Mouse (Mus musculus) liver, postnatal 0 days (tissue): Measurements from ENCODE around the gene A730061H03Rik. TPM values are rescaled to one million over a fixed set of nuclear protein-coding genes. Genes with fewer than 3 reads are reported as not detected.
A peak's percentile ranks its signal among the peaks of the same experiment; 100 is the strongest.

Source experiments
- ATAC-seq: fragments of 200-750 bp; cut with Nextera tagmentation; 2 replicates; pipeline ENCODE4 v1.8.0; 2017; ENCODE audit warnings: mild to moderate bottlenecking, moderate library complexity
- DNase-seq: peaks from one replicate; pipeline ENCODE4 v3.0.0-alpha.2; 2016
- H3K27ac ChIP-seq: fragments of 300-500 bp; sonication (generic); 2 replicates; pipeline ENCODE4 v1.5.1; 2014; ENCODE audit warnings: antibody characterized with exemption, moderate library complexity, mild to moderate bottlenecking, low read depth
- H3K27me3 ChIP-seq: fragments of 300-500 bp; sonication (generic); 2 replicates; pipeline ENCODE4 v1.6.1; 2014; ENCODE audit warnings: low read length, control low read depth, mixed read lengths; ENCODE audit not compliant: insufficient read depth
- H3K36me3 ChIP-seq: fragments of 300-500 bp; sonication (generic); replicated peaks from 2 replicates; pipeline ENCODE4 v1.6.1; 2014; ENCODE audit warnings: mild to moderate bottlenecking, control low read depth, low read length, moderate library complexity, mixed read lengths; ENCODE audit not compliant: insufficient read depth
- H3K4me1 ChIP-seq: fragments of 300-500 bp; sonication (generic); 2 replicates; pipeline ENCODE4 v1.6.1; 2014; ENCODE audit warnings: antibody characterized with exemption, mild to moderate bottlenecking, control low read depth; ENCODE audit not compliant: insufficient read depth
- H3K4me2 ChIP-seq: fragments of 300-500 bp; sonication (generic); 2 replicates; pipeline ENCODE4 v1.6.1; 2014; ENCODE audit warnings: low read depth, mild to moderate bottlenecking, low read length, moderate library complexity, mixed read lengths
- H3K4me3 ChIP-seq: fragments of 300-500 bp; sonication (generic); 2 replicates; pipeline ENCODE4 v1.5.1; 2014; ENCODE audit warnings: low read depth, low read length
- H3K9ac ChIP-seq: fragments of 300-500 bp; sonication (generic); replicated peaks from 2 replicates; pipeline ENCODE4 v1.6.1; 2014; ENCODE audit warnings: mild to moderate bottlenecking, moderate library complexity
- H3K9me3 ChIP-seq: fragments of 300-500 bp; sonication (generic); 2 replicates; pipeline ENCODE4 v1.6.1; 2016; ENCODE audit warnings: mild to moderate bottlenecking, control low read depth, low read length, mixed read lengths
- CTCF ChIP-seq: sonication (generic); IDR thresholded peaks from 2 replicates; pipeline ENCODE4 v1.5.1; 2016; ENCODE audit warnings: antibody characterized with exemption, low read depth
- EP300 ChIP-seq: IDR thresholded peaks from 2 replicates; pipeline ENCODE4 v1.6.1; 2016; ENCODE audit warnings: antibody characterized with exemption, low read depth, mild to moderate bottlenecking
- WGBS: fragments of 180-500 bp; shearing (Covaris S2); extraction: QIAGEN DNeasy Blood & Tissue Kit; methylation state at CpG from one replicate; pipeline ENCODE4 v1.1.7; 2014; ENCODE audit not compliant: insufficient replicate concordance; 5-methylcytosine and 5-hydroxymethylcytosine counted together
- polyA plus RNA-seq: library from polyadenylated mRNA; unstranded; fragments of >200 nt; fragmentation: Nextera tagmentation; extraction: Ambion mirVana; gene quantifications from 2 replicates; pipeline ENCODE4 v1.2.1, GENCODE M21; 2015

Gene A730061H03Rik
- polyA plus RNA-seq, 1 experiment from 2014 or later: 1.4 TPM

DNA sequence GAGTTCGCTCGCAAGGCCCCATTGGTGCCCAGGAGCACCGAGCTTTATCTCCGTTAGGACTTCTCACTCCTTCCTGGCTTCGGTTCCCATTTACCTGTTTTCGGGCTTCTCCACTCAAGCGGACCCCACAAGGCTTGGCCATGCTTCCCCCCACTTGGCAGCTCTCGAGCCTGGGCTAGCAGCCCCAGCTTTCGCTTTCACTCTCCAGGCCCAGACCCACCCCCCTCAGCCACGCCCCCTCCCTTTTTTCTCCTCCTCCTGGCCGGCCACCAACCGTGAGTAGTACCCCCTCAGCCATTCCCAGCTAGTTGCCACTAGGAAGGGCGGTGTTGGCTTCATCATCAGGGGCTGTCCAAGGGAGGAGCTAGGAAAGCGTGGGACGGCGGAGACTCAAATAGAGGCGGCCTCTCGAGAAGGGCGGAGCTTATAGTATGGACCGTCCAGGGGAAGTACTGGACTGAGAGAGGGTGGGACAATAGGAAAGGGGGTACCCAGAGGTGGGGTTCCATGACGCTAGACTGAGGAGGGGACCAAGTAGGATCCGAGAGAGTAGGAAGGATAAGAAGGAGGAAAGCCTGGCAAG is 30.6 kb upstream of the A730061H03Rik start, which contains the start of gene Psme2:
Psme2 (minus strand) TSS at position 366 of the 583 bp plus-strand sequence.
- no peaks in the 10 kb centered on the region for H3K9me3 ChIP-seq
- peak within 1 kb of the TSS; percentile 94 for H3K9ac ChIP-seq
- DNase-seq: peak; percentile 93
- no peaks in the 10 kb centered on the region for H3K27me3 ChIP-seq
- peaks cover 28% of the 10 kb centered on the region for H3K36me3 ChIP-seq
- peak within 1 kb of the TSS; percentile 97 for H3K27ac ChIP-seq
- ATAC-seq: peak; percentile 87
- peak within 1 kb of the TSS; percentile 97 for H3K4me3 ChIP-seq
- peak within 1 kb of the TSS; percentile 92 for H3K4me2 ChIP-seq
- peaks cover 29% of the 10 kb centered on the region for H3K4me1 ChIP-seq
- WGBS: 3% methylated on average over 22 of the region's 22 CpGs
- TF ChIP-seq EP300 (no peak), CTCF (no peak)

DNA sequence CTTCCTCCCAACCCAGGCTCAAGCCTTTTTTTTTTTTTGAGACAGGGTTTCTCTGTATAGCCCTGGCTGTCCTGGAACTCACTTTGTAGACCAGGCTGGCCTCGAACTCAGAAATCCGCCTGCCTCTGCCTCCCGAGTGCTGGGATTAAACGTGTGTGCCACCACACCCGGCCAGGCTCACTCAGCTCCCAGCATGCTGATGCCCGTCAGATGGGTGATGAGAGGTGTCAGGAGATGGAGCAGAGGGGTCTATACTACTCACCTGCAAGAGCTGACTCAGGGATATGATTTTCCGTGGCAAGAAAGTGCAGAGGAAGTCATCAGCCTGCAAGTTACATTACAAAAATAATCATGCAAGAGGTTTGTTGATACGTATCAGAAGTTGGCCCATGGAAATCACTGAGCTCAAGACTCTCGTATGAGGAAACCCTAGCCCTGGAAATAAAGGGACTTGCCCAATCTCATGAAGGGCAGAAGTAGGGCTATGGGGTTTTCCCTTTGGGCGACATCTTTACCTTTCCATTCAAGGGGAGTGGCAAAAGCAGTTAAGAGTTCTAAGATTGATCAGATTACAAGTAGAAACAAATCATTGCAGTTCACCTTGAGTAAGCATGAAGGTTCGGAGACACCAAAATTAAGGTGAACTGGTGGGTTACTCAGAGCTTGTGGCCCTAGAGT is 29.7 kb upstream of the A730061H03Rik start:
- Histone ChIP-seq H3K36me3 (peaks cover 19% of the 10 kb centered on the region), H3K9me3 (no peaks in the 10 kb centered on the region), H3K9ac (peak overlapping the region; percentile 94), H3K4me2 (peak overlapping the region; percentile 92), H3K27ac (peak overlapping the region; percentile 97), H3K4me1 (peaks cover 35% of the 10 kb centered on the region), H3K27me3 (no peaks in the 10 kb centered on the region), H3K4me3 (peak overlapping the region; percentile 97)
- DNase-seq (no peak), ATAC-seq (no peak)
- TF ChIP-seq CTCF (no peak), EP300 (no peak)
- WGBS: 66% methylated on average over 11 of the region's 11 CpGs

DNA sequence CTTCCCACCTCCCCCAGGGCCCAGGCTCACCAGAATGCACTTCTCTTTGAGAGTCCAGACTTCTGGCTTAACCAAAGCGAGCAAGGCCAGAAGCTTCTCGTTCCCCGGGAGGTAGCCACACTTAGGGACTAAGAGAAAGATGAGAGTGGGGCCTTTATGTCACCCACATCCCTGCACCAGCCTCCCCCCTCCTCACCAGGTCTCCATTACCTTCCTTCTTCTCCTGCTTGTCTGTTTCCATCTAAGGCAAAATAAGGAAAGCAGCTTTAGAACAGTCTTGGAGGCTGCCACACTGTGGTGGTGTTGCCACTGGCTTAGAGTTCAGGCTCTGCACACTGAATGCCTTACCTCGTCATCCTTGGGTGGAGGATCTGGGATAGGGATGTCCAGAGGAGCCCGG is 29.1 kb upstream of the A730061H03Rik start:
- Histone ChIP-seq H3K9me3 (no peaks in the 10 kb centered on the region), H3K4me3 (0 out of 2 replicates have a peak overlapping the region, but pooled peaks have one; percentile 97), H3K27me3 (no peaks in the 10 kb centered on the region), H3K9ac (no peak overlapping the region), H3K27ac (no peak overlapping the region), H3K4me1 (peaks cover 40% of the 10 kb centered on the region), H3K4me2 (0 out of 2 replicates have a peak overlapping the region, but pooled peaks have one; percentile 92), H3K36me3 (peaks cover 12% of the 10 kb centered on the region)
- 89% methylated on average over 5 of the region's 5 CpGs for WGBS
- ATAC-seq (no peak), DNase-seq (no peak)
- TF ChIP-seq EP300 (no peak), CTCF (no peak)

DNA sequence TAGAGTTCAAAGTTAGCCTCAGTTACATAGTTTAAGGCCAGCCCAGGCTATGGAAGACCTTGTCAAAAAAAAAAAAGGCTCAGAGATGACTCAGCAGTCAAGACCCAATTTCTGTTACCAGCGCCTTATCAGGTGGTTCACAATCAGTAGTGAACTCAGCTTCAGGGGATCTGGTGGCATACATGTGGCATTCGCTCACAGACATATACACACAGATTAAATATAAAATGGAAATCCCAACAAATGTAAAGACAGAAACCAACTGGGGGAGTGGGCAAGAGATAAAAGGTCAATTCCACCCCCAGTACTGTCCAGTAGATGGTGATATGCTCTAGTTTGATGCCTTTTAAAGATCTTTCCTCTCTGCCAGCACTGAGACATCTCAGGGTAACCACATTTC is 25.9 kb upstream of the A730061H03Rik start:
- H3K4me1 ChIP-seq: peaks cover 35% of the 10 kb centered on the region

DNA sequence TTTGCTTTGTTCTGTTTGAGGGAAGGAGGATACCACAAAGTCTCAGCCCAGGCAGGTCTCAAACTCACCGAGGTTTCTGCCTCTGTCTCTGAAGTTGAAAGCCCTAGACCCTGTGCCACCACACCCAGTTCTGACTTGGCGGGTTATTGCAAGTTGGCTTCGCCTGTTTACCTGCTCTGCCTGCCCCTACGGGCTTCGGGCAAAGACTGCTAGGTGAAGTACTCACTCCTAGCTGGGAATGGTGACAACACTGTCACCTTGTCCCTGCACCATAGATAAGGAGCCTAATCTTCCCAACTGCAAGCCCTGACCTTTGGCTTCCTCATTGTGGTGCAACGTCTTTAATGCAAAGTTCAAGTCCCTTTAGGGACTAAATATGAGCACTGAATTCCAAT is 25.4 kb upstream of the A730061H03Rik start:
- H3K9ac ChIP-seq: peak overlapping the region; percentile 85

More for the DNA sequence above, 25.9 kb upstream of the A730061H03Rik start:
- TF ChIP-seq CTCF: peak; percentile 27
- TF ChIP-seq EP300: peak; percentile 81
- H3K27ac ChIP-seq: peak overlapping the region; percentile 94
- no peaks in the 10 kb centered on the region for H3K27me3 ChIP-seq
- 60% methylated on average over 2 of the region's 2 CpGs for WGBS
- peak overlapping the region; percentile 97 for H3K4me2 ChIP-seq
- DNase-seq (no peak), ATAC-seq (no peak)
- H3K36me3 ChIP-seq: peaks cover 22% of the 10 kb centered on the region
- no peaks in the 10 kb centered on the region for H3K9me3 ChIP-seq
- H3K9ac ChIP-seq: peak overlapping the region; percentile 85
- H3K4me3 ChIP-seq: peak overlapping the region; percentile 81; the same call in 1 of the 2 replicates

DNA sequence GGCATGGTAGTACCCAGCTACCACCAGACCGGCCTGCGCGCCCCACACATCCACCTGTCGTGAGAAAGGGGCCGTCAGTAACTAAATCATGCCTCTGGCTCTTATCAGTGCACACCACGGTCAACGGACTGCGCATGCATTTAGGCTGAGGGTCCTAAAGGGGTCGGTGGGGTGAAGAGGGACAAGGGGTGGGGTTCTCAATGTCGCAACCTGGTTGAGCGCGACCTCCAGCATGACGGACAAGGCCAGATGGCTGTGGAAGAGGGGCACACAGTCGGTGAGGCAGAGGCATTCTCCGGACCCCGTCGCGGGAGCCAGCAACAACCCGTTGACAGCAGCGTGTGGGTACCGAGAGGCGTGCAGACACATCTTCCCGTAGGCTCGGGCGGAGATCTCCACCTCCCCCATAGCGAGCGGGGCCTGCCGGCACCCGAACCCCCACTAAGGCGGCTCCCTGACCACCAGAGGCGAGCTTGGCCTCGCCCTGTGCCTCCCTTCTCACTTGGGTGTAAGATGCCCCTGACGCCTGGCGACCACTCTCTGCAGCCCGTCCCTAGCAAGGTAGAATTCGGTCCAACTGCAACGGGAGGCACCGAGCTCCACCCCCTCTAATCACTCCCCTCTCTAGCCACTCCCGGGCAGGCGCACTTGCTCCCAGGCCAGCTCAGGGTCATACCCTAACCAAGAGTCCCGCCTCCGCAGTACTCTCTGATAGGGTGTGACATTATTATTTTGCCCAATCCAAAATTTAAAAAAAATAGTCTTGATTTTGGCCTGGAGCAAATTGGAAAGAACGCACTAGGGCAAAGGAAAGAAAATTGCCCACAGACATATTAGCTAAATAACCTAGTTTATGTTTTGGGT is 24.7 kb upstream of the A730061H03Rik start, which contains the start of gene Emc9:
Emc9 (minus strand) TSS at position 601 of the 864 bp plus-strand sequence.
- H3K27ac ChIP-seq: peak within 1 kb of the TSS; percentile 94
- WGBS: 2% methylated on average over 43 of the region's 43 CpGs
- ATAC-seq (peak; percentile 95), DNase-seq (peak; percentile 87)
- peak within 1 kb of the TSS; percentile 97 for H3K4me2 ChIP-seq
- peak within 1 kb of the TSS; percentile 81 for H3K4me3 ChIP-seq
- H3K9me3 ChIP-seq: no peaks in the 10 kb centered on the region
- peak within 1 kb of the TSS; percentile 85 for H3K9ac ChIP-seq
- peaks cover 29% of the 10 kb centered on the region for H3K36me3 ChIP-seq
- H3K27me3 ChIP-seq: no peaks in the 10 kb centered on the region
- no peak for TF ChIP-seq CTCF
- no peak for TF ChIP-seq EP300
- peaks cover 29% of the 10 kb centered on the region for H3K4me1 ChIP-seq

More for the DNA sequence above, 25.4 kb upstream of the A730061H03Rik start:
- H3K36me3 ChIP-seq: peaks cover 28% of the 10 kb centered on the region
- DNase-seq (peak; percentile 45), ATAC-seq (peak; percentile 62)
- H3K9me3 ChIP-seq: no peaks in the 10 kb centered on the region
- TF ChIP-seq EP300 (no peak), CTCF (no peak)
- peak overlapping the region; percentile 97 for H3K4me2 ChIP-seq
- 29% methylated on average over 6 of the region's 6 CpGs for WGBS
- peak overlapping the region; percentile 81 for H3K4me3 ChIP-seq
- peak overlapping the region; percentile 94 for H3K27ac ChIP-seq
- H3K27me3 ChIP-seq: no peaks in the 10 kb centered on the region
- peaks cover 35% of the 10 kb centered on the region for H3K4me1 ChIP-seq
